Mouse (Mus musculus): ENCODE results near the gene Gopc. TPM values are rescaled to one million over a fixed set of nuclear protein-coding genes. Genes with fewer than 3 reads are reported as not detected.
"Not testable (repeated sequence)": the region's sequence is repeated elsewhere in the genome, so short reads cannot be mapped to it uniquely, and the experiment has no call there.

The Gopc gene
- polyA plus RNA-seq, 1 experiment from 2014 or later, result 19.0 TPM

DNA sequence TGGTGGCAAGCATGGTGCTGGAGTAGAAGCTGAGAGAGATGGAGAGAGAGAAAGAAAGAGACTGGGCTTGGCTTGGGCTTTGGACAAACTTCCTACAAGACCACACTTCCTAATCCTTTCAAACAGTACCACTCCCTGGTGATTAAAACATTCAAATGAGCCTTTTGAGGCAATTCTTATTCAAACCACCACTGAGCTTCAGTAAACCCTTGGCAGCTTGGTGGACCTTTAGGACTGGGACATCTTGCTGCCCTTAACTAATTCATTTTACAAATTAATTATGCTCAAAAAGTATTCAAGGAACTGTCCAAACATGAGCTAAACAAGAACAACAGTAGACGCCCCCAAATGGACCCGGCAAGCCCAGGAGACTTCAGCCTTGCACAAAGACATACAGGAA lies 86.0 kb downstream of the Gopc start:
- Histone ChIP-seq H3K36me3 (ENCODE audit: control insufficient read depth, insufficient read depth, low read length) (peaks cover 2% of the 10 kb centered on the region; the same call in 1 of the 2 replicates), H3K27me3 (ENCODE audit: control insufficient read depth, insufficient read depth, low read length) (no peaks in the 10 kb centered on the region), H3K4me1 (ENCODE audit: control insufficient read depth, insufficient read depth, low read length) (no peaks in the 10 kb centered on the region), H3K4me2 (replicated peaks; ENCODE audit: low read depth, low read length) (no peak overlapping the region), H3K27ac (ENCODE audit: low read depth, low read length) (no peak overlapping the region), H3K4me3 (ENCODE audit: low read length) (no peak overlapping the region), H3K9me3 (ENCODE audit: control insufficient read depth, low read length) (no peaks in the 10 kb centered on the region), H3K9ac (ENCODE audit: low read depth, low read length) (no peak overlapping the region)
- 94% methylated on average over 2 of the region's 2 CpGs for WGBS
- ATAC-seq (ENCODE audit: low FRiP score, low TSS enrichment), result no peak

DNA sequence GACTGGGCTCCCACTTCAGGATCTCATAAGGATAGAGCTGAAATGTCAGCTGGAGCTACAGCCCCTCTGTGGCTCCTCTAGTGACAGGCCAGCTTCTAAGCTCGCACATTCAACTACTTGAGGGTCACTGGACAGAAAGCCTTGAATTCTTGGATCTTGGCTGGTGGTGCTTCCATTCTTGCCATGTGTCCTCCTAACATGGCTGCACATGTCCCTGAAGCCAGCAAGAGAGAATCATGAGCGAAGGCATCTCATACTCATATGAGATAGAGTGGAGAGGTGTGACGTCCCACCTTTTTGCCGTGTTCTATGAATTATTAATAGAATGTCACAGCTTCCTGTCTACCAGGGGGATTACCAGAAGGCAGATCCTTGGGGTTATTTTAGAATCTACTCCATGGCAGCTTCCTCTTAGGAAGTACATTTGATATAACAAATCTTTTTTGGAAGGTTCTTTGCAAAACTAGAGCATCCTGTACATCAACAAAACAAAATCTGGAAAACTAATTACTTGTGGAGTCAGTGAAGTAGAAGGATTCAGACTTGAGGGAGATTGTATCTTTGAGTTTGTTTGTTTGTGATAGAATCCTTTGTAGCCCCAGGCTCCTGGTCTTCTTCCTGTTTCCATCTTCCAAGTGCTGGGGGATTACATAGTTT lies 87.9 kb downstream of the Gopc start:
- Histone ChIP-seq H3K27me3 (ENCODE audit: control insufficient read depth, insufficient read depth, low read length) (no peaks in the 10 kb centered on the region), H3K4me2 (replicated peaks; ENCODE audit: low read depth, low read length) (no peak overlapping the region), H3K4me3 (ENCODE audit: low read length) (no peak overlapping the region), H3K36me3 (ENCODE audit: control insufficient read depth, insufficient read depth, low read length) (peaks cover 2% of the 10 kb centered on the region; the same call in 1 of the 2 replicates), H3K27ac (ENCODE audit: low read depth, low read length) (no peak overlapping the region), H3K9me3 (ENCODE audit: control insufficient read depth, low read length) (no peaks in the 10 kb centered on the region), H3K4me1 (ENCODE audit: control insufficient read depth, insufficient read depth, low read length) (no peaks in the 10 kb centered on the region), H3K9ac (ENCODE audit: low read depth, low read length) (no peak overlapping the region)
- no peak for ATAC-seq (ENCODE audit: low FRiP score, low TSS enrichment)
- 84% methylated on average over 4 of the region's 4 CpGs for WGBS

DNA sequence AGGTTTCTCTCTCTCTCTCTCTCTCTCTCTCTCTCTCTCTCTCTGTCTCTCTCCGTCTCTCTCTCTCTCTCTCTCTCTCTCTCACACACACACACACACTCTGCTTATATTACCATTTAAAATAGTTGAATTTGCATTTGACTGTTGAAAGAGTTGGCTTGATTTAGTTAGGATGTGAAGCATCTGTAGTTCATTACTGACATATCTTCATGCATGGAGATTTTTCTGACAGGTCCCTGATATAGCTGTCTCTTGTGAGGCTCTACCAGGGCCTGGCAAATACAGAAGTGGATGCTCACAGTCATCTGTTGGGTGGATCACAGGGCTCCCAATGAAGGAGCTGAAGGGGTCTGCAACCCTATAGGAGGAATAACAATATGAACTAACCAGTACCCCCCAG lies 89.5 kb downstream of the Gopc start:
- 88% methylated on average over 1 of the region's 1 CpGs for WGBS
- H3K27me3 ChIP-seq (ENCODE audit: control insufficient read depth, insufficient read depth, low read length); H3K9me3 ChIP-seq (ENCODE audit: control insufficient read depth, low read length); H3K4me1 ChIP-seq (ENCODE audit: control insufficient read depth, insufficient read depth, low read length); ATAC-seq (ENCODE audit: low FRiP score, low TSS enrichment); H3K4me3 ChIP-seq (ENCODE audit: low read length); H3K4me2 ChIP-seq (replicated peaks; ENCODE audit: low read depth, low read length); H3K36me3 ChIP-seq (ENCODE audit: control insufficient read depth, insufficient read depth, low read length); H3K9ac ChIP-seq (ENCODE audit: low read depth, low read length); H3K27ac ChIP-seq (ENCODE audit: low read depth, low read length): not testable (repeated sequence)

DNA sequence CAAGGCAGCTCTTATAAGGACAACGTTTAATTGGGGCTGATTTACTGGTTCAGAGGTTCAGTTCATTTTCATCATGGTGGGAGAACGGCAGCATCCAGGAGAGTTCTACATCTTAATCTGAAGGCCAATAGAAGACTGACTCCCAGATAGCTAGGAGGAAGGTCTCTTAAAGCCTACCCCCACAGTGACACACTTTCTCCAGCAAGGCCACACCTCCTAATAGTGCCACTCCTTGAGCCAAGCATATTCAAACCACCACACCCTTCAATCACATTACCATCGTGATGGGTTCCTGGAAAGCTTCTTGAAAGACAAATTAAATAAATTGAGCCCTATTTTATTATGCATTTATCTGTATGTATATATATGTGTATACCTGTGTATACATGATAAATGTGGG lies 92.7 kb downstream of the Gopc start:
- Histone ChIP-seq H3K36me3 (ENCODE audit: control insufficient read depth, insufficient read depth, low read length) (peaks cover 2% of the 10 kb centered on the region; the same call in 1 of the 2 replicates), H3K27ac (ENCODE audit: low read depth, low read length) (no peak overlapping the region)
- no peak for ATAC-seq (ENCODE audit: low FRiP score, low TSS enrichment)

DNA sequence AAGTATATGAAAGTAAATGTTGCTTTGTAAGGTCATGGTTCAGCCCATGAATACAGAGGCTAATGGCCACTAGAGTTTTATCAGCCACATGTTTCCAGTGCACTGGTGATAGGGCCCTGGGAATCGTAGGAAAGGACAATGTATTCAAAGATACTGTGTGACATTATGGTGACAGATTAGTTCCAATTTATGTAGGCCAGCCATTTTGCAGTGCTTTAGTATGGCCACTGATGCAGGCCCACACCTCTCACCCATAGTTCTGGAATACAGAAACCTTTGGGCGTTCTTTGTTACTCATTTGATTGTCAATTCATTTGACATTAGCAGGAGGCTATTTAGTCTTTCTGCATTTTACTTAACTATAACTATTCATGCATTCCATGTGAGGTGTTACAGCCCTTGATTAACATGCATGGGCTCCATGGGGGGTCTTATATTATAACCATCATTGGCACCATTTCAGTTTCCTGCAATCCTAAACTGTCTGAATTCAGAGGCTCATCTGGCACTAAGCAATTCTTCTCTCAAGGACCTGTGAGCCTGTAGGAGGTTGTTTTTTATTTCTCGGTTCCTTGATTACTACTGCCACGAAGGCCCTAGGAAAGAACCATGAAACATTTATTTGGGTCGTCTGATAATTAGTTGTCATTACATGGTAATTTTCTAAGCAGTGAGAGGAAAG lies 93.9 kb downstream of the Gopc start:
- H3K9ac ChIP-seq (ENCODE audit: low read depth, low read length), result no peak overlapping the region
- 59% methylated on average over 5 of the region's 5 CpGs for WGBS
- no peak for ATAC-seq (ENCODE audit: low FRiP score, low TSS enrichment)

More for the DNA sequence above, 92.7 kb downstream of the Gopc start:
- Histone ChIP-seq H3K9ac (ENCODE audit: low read depth, low read length) (no peak overlapping the region), H3K4me2 (replicated peaks; ENCODE audit: low read depth, low read length) (no peak overlapping the region), H3K27me3 (ENCODE audit: control insufficient read depth, insufficient read depth, low read length) (no peaks in the 10 kb centered on the region), H3K4me1 (ENCODE audit: control insufficient read depth, insufficient read depth, low read length) (no peaks in the 10 kb centered on the region), H3K9me3 (ENCODE audit: control insufficient read depth, low read length) (no peaks in the 10 kb centered on the region), H3K4me3 (ENCODE audit: low read length) (no peak overlapping the region)
- WGBS, result 76% methylated on average over 3 of the region's 3 CpGs

More for the DNA sequence above, 93.9 kb downstream of the Gopc start:
- Histone ChIP-seq H3K4me2 (replicated peaks; ENCODE audit: low read depth, low read length) (no peak overlapping the region), H3K27me3 (ENCODE audit: control insufficient read depth, insufficient read depth, low read length) (no peaks in the 10 kb centered on the region), H3K36me3 (ENCODE audit: control insufficient read depth, insufficient read depth, low read length) (peaks cover 2% of the 10 kb centered on the region; the same call in 1 of the 2 replicates), H3K4me1 (ENCODE audit: control insufficient read depth, insufficient read depth, low read length) (no peaks in the 10 kb centered on the region), H3K4me3 (ENCODE audit: low read length) (no peak overlapping the region), H3K9me3 (ENCODE audit: control insufficient read depth, low read length) (no peaks in the 10 kb centered on the region), H3K27ac (ENCODE audit: low read depth, low read length) (no peak overlapping the region)

Other genes starting within 250 kb of the Gopc start
- gene Ros1, start 186.9 kb downstream of the Gopc start, polyA plus RNA-seq (2014; fragmentation: Nextera tagmentation; extraction: Ambion mirVana), result 3.7 and 4.9 TPM in 2 replicates
- 18.9 and 26.5 TPM in 2 replicates for gene Dcbld1, start 148.5 kb downstream of the Gopc start, polyA plus RNA-seq (2014; fragmentation: Nextera tagmentation; extraction: Ambion mirVana)
- not detected in 2 replicates for gene Gm26741, start 23.4 kb downstream of the Gopc start, polyA plus RNA-seq (2014; fragmentation: Nextera tagmentation; extraction: Ambion mirVana)
- gene Nepn, start 6.8 kb upstream of the Gopc start, polyA plus RNA-seq (2014; fragmentation: Nextera tagmentation; extraction: Ambion mirVana), result not detected in 2 replicates
- gene Nus1, start 35.4 kb upstream of the Gopc start, polyA plus RNA-seq (2014; fragmentation: Nextera tagmentation; extraction: Ambion mirVana), result 17.2 and 18.5 TPM in 2 replicates

Data from kidney, embryonic 14.5 days (tissue).